Mouse (Mus musculus) testis, adult 2 months (tissue): ENCODE measurements at regions not wholly inside any gene's neighbourhood (a gene's known extent, or its start where the extent isn't known, plus 50 kb on each side); places are given as distances from the start of the nearest gene placed in this dataset.

Experiments used
- H3K27ac ChIP-seq: fragments of 200-500 bp; 2 replicates; pipeline ENCODE4 v1.5.1; 2012; ENCODE audit warnings: low read depth, low read length; ENCODE audit not compliant: control insufficient read depth, insufficient read depth
- H3K27me3 ChIP-seq: fragments of 200-500 bp; 2 replicates; pipeline ENCODE4 v1.6.1; 2012; ENCODE audit warnings: mild to moderate bottlenecking, low read length, moderate library complexity; ENCODE audit not compliant: control insufficient read depth, insufficient read depth
- H3K36me3 ChIP-seq: fragments of 200-500 bp; 2 replicates; pipeline ENCODE4 v1.6.1; 2012; ENCODE audit warnings: mild to moderate bottlenecking, low read length; ENCODE audit not compliant: control insufficient read depth, insufficient read depth
- H3K4me1 ChIP-seq: fragments of 200-500 bp; 2 replicates; pipeline ENCODE4 v1.6.1; 2012; ENCODE audit warnings: low read length; ENCODE audit not compliant: control insufficient read depth, insufficient read depth
- H3K4me3 ChIP-seq: fragments of 200-500 bp; 2 replicates; pipeline ENCODE4 v1.5.1; 2012; ENCODE audit warnings: low read depth, mild to moderate bottlenecking, low read length, moderate library complexity, mixed read lengths; ENCODE audit not compliant: control insufficient read depth
- CTCF ChIP-seq: fragments of 200-500 bp; IDR thresholded peaks from 2 replicates; pipeline ENCODE4 v1.5.1; 2012; ENCODE audit warnings: low read depth, mild to moderate bottlenecking, inconsistent platforms, low read length, moderate library complexity; ENCODE audit not compliant: control insufficient read depth, insufficient read depth, insufficient replicate concordance
- POLR2A ChIP-seq: fragments of 200-500 bp; IDR thresholded peaks from 2 replicates; pipeline ENCODE4 v1.6.1; 2012; ENCODE audit warnings: low read depth, mild to moderate bottlenecking, inconsistent platforms, low read length, moderate library complexity; ENCODE audit not compliant: control insufficient read depth

DNA sequence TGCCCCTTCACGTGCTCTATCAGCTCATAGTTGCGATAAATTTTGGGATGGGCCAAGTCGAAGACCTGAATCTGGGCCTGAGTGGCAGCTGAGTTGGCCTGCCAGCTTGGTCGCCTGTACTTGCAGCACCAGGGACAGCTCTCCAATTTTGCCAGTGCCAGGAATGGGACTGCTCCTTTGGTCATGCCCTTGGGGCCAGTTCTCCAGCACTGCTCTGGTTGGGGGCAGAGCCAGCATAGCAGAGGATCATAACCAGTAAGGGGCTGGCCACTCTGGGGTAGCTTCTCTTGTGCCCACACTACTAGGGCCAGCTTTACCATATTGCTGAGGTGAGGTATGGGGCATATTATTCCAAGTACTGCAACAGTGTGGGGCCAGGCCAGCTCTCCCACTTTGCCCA, 397.0 kb upstream of the Cadm2 start:
- no peaks in the 10 kb centered on the region for H3K36me3 ChIP-seq
- H3K27me3 ChIP-seq = no peaks in the 10 kb centered on the region
- no peak overlapping the region for H3K27ac ChIP-seq
- no peaks in the 10 kb centered on the region for H3K4me1 ChIP-seq
- TF ChIP-seq POLR2A = no peak
- no peak for TF ChIP-seq CTCF
- H3K4me3 ChIP-seq = no peak overlapping the region

GRCm38 (mm10) chr16:67989671-67990070, 369.0 kb upstream of the Cadm2 start:
- Histone ChIP-seq H3K27ac (no peak overlapping the region), H3K4me3 (no peak overlapping the region), H3K4me1 (no peaks in the 10 kb centered on the region), H3K36me3 (no peaks in the 10 kb centered on the region), H3K27me3 (no peaks in the 10 kb centered on the region)
- TF ChIP-seq CTCF (no peak), POLR2A (no peak)

GRCm38 (mm10) chr16:67976565-67976964, 355.9 kb upstream of the Cadm2 start:
- no peaks in the 10 kb centered on the region for H3K4me1 ChIP-seq
- no peak overlapping the region for H3K27ac ChIP-seq
- H3K27me3 ChIP-seq = no peaks in the 10 kb centered on the region
- H3K36me3 ChIP-seq = no peaks in the 10 kb centered on the region
- no peak overlapping the region for H3K4me3 ChIP-seq
- no peak for TF ChIP-seq POLR2A
- TF ChIP-seq CTCF = no peak

DNA sequence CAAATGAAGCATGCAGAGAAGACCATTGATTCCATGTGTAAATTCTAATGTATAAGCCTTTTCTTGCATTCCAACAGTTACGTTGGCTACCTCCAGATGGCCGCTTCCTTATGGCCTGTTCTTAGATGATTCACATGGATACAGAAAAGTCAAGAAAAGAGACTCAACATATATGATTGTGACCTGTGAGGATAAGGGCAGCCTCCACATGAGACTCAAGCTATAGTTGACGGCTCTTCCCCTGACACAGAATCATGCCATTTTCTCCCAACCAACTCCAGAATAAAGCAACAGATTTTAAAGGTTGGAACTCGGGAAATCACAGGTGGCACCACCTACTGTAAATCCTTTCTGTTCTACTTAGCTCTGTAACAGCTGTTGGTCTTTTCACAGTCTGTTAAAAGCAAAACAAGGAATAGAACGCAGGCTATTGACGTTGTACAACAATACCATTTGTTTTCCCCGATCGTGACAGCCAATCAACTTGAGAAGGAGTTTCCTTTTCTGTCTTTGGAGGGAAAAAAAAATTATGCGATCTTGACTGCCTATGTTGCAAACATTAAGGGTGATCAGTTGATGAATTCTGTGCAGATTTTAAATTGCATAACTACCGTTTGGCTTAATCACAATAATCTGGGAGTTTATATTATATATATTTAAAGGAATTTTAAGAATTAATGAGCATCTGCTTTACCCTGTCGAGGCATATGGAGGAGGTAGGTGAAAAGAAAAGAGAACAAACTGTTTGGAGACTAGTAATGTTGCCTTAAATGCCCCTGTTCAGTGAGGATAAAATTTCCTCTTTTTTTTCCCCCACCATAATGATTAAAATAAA, 347.8 kb upstream of the Cadm2 start:
- Histone ChIP-seq H3K4me1 (no peaks in the 10 kb centered on the region), H3K27me3 (no peaks in the 10 kb centered on the region), H3K27ac (no peak overlapping the region), H3K4me3 (no peak overlapping the region), H3K36me3 (no peaks in the 10 kb centered on the region)
- no peak for TF ChIP-seq CTCF
- TF ChIP-seq POLR2A = no peak

GRCm38 (mm10) chr16:67949112-67949511, 328.4 kb upstream of the Cadm2 start:
- no peaks in the 10 kb centered on the region for H3K36me3 ChIP-seq
- no peak overlapping the region for H3K27ac ChIP-seq
- TF ChIP-seq CTCF = no peak
- TF ChIP-seq POLR2A = no peak
- no peaks in the 10 kb centered on the region for H3K4me1 ChIP-seq
- H3K4me3 ChIP-seq = no peak overlapping the region
- no peaks in the 10 kb centered on the region for H3K27me3 ChIP-seq

DNA sequence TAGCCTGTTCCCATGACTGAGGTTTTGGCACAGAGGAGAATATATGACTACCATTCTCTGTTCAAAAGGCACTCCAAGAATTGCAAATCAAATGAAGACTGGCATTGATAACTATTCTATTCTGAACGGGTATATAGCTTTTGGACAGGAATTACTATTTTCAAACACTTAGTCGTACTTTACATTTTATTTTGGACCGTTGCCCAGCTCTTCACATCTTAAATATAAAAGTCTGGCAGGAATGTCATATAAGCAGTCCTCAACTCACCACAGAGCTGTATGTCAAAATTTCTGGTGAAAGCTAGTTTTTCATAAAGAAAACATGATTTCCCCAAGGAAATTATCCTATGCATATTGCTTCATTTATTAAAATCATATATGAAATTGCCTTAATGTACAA, 323.7 kb upstream of the Cadm2 start:
- TF ChIP-seq POLR2A (no peak), CTCF (no peak)
- Histone ChIP-seq H3K27me3 (no peaks in the 10 kb centered on the region), H3K27ac (no peak overlapping the region), H3K4me1 (no peaks in the 10 kb centered on the region), H3K4me3 (no peak overlapping the region), H3K36me3 (no peaks in the 10 kb centered on the region)

GRCm38 (mm10) chr16:67919175-67919574, 298.5 kb upstream of the Cadm2 start:
- no peak overlapping the region for H3K27ac ChIP-seq
- H3K36me3 ChIP-seq = no peaks in the 10 kb centered on the region
- no peak overlapping the region for H3K4me3 ChIP-seq
- H3K27me3 ChIP-seq = no peaks in the 10 kb centered on the region
- H3K4me1 ChIP-seq = no peaks in the 10 kb centered on the region
- no peak for TF ChIP-seq POLR2A
- TF ChIP-seq CTCF = no peak
